In the genomic region with DNA sequence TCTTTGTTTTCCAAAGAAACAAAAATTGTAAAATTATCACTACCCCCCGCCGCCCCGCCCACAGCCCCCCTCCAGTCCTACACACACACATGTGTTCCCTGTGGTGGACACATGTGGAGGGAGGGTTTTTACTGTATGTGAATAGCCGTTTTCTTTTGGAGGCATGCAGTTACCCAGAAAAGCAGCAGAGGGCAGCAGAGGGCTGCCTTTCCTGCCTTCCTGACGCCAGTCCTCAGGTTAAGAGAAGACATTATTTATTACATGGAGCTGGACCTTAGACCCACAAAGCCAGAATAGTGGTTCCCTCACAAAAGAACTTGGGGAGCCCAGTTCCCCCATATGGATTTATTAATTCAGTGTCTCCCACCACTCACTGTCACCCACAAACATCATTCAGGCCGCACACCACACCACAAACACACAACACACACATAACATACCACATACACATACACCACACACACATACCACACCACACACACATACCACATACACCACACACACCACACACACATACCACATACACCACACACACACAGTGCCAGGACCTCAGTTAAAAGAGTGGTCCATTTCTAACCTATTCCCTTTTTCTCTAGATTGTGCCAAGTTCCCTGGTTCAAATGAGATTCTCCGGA, we compare ENCODE assay signal across 8 mouse cellular contexts. TPM values are rescaled to one million over a fixed set of nuclear protein-coding genes. Genes with fewer than 3 reads are reported as not detected.
DNase-seq lines count a peak whose midpoint lies in the region; ATAC-seq lines count a peak whose summit lies in the region.

No protein-coding gene starts in this region.

- intact Hi-C loops in heart, postnatal 25 days (cut with DNase I), result loop anchor here (1.0 to 5.0 kb wide), 3 partner anchors 171 to 249 kb away; no protein-coding TSS in a partner anchor
- intact Hi-C loops in left cerebral cortex, postnatal 4 days (cut with DNase I), result loop anchor here (5.0 kb wide), 1 partner anchor 171 kb away; no protein-coding TSS in a partner anchor

- WGBS in midbrain, embryonic 13.5 days, result 27% methylated on average over 7 of the region's 7 CpGs

- no peaks in the 10 kb centered on the region for H3K4me1 ChIP-seq in midbrain, embryonic 13.5 days (replicated peaks)

- no peak overlapping the region for H3K4me2 ChIP-seq in midbrain, embryonic 13.5 days (replicated peaks)

- H3K27ac ChIP-seq in midbrain, embryonic 13.5 days, result no peak overlapping the region

- no peak overlapping the region for H3K4me3 ChIP-seq in midbrain, embryonic 13.5 days (replicated peaks)

- no peak overlapping the region for H3K9ac ChIP-seq in midbrain, embryonic 13.5 days (replicated peaks)

- DNase-seq in heart, adult 11 months, result peak; percentile 87
- no peak for DNase-seq in heart, postnatal 25 days (ENCODE audit: low spot score)
- peak; percentile 84 for DNase-seq in embryo, embryonic 10.5 days (ENCODE audit: low spot score)
- DNase-seq in gastrocnemius, postnatal 25 days, result peak; percentile 49
- peak; percentile 61 for DNase-seq in kidney, adult 11 months
- DNase-seq in left cerebral cortex, postnatal 4 days, result peak; percentile 61
- DNase-seq in spleen, adult 12 weeks (ENCODE audit: low spot score), result peak; percentile 56

- peaks cover 14% of the 10 kb centered on the region for H3K27me3 ChIP-seq in midbrain, embryonic 13.5 days

- no peaks in the 10 kb centered on the region for H3K36me3 ChIP-seq in midbrain, embryonic 13.5 days

- ATAC-seq in midbrain, embryonic 13.5 days, result peak; percentile 86

- H3K9me3 ChIP-seq in midbrain, embryonic 13.5 days, result no peaks in the 10 kb centered on the region

RNA-seq across cellular contexts. Expression of gene Efcab14, which starts 5.8 kb away (rescaled TPM):
- total RNA-seq in heart, postnatal 25 days (2021), result 10 to 100 TPM; 33.4 to 37.0 TPM
- total RNA-seq in gastrocnemius, postnatal 25 days (2021), result 10 to 100 TPM; 33.1 to 33.2 TPM
- 10 to 100 TPM; 20.7 to 22.7 TPM for total RNA-seq in left cerebral cortex, postnatal 4 days (2021)
- polyA plus RNA-seq in midbrain, embryonic 13.5 days (2015; fragmentation: Nextera tagmentation; extraction: Ambion mirVana), result 22.0 and 23.9 TPM in 2 replicates

RNA-seq across cellular contexts. Expression of gene Tex38, which starts 49.1 kb away (rescaled TPM):
- total RNA-seq in heart, postnatal 25 days (2021), result under 1 TPM; 0.55 to 0.78 TPM
- 1 to 10 TPM; 1.2 to 1.3 TPM for total RNA-seq in gastrocnemius, postnatal 25 days (2021)
- under 1 TPM in 1 of 2 experiments, not detected in 1; 0.66 TPM for total RNA-seq in left cerebral cortex, postnatal 4 days (2021)
- polyA plus RNA-seq in midbrain, embryonic 13.5 days (2015; fragmentation: Nextera tagmentation; extraction: Ambion mirVana), result 0.35 and 0.54 TPM in 2 replicates

RNA-seq across cellular contexts. Expression of gene Atpaf1, which starts 52.9 kb away (rescaled TPM):
- 10 to 100 TPM; 78.8 to 79.6 TPM for total RNA-seq in heart, postnatal 25 days (2021)
- 10 to 100 TPM; 48.9 to 49.3 TPM for total RNA-seq in gastrocnemius, postnatal 25 days (2021)
- total RNA-seq in left cerebral cortex, postnatal 4 days (2021), result 10 to 100 TPM; 23.4 to 26.3 TPM
- 38.7 and 41.9 TPM in 2 replicates for polyA plus RNA-seq in midbrain, embryonic 13.5 days (2015; fragmentation: Nextera tagmentation; extraction: Ambion mirVana)
